Mouse (Mus musculus): ENCODE data around the gene Prmt1.
"Not testable (repeated sequence)": the region's sequence is repeated elsewhere in the genome, so short reads cannot be mapped to it uniquely, and the experiment has no call there.

The Prmt1 gene

GRCm38 (mm10) chr7:44986192-44986878, at the start of gene Prmt1:
Gene Prmt1 (minus strand): TSS chr7:44986568.
- peak; percentile 100 for DNase-seq (ENCODE audit: low read depth, low spot score)

GRCm38 (mm10) chr7:45035631-45036030, 49.3 kb upstream of the Prmt1 start:
- DNase-seq (ENCODE audit: low read depth, low spot score): no peak

GRCm38 (mm10) chr7:45033722-45034359, 47.5 kb upstream of the Prmt1 start:
- DNase-seq (ENCODE audit: low read depth, low spot score): no peak

- DNase-seq (ENCODE audit: low read depth, low spot score): no peak
Observed at GRCm38 (mm10) chr7:45030857-45031256, 44.5 kb upstream of the Prmt1 start.

- DNase-seq (ENCODE audit: low read depth, low spot score): no peak
Observed at GRCm38 (mm10) chr7:45029995-45030394, 43.6 kb upstream of the Prmt1 start.

- no peak for DNase-seq (ENCODE audit: low read depth, low spot score)
Observed at GRCm38 (mm10) chr7:45028351-45028750, 42.0 kb upstream of the Prmt1 start.

- DNase-seq (ENCODE audit: low read depth, low spot score): no peak
Observed at GRCm38 (mm10) chr7:45027761-45028160, 41.4 kb upstream of the Prmt1 start.

- no peak for DNase-seq (ENCODE audit: low read depth, low spot score)
Observed at GRCm38 (mm10) chr7:45026256-45026655, 39.9 kb upstream of the Prmt1 start.

GRCm38 (mm10) chr7:45025601-45026220, 39.3 kb upstream of the Prmt1 start:
- no peak for DNase-seq (ENCODE audit: low read depth, low spot score)

- DNase-seq (ENCODE audit: low read depth, low spot score): no peak
Observed at GRCm38 (mm10) chr7:45024281-45025248, 38.2 kb upstream of the Prmt1 start.

GRCm38 (mm10) chr7:45023711-45024110, 37.3 kb upstream of the Prmt1 start:
- not testable (repeated sequence) for DNase-seq (ENCODE audit: low read depth, low spot score)

GRCm38 (mm10) chr7:45020225-45020624, 33.9 kb upstream of the Prmt1 start:
- DNase-seq (ENCODE audit: low read depth, low spot score): no peak

GRCm38 (mm10) chr7:45019031-45019571, 32.7 kb upstream of the Prmt1 start:
- peak; percentile 31 for DNase-seq (ENCODE audit: low read depth, low spot score)

- peak; percentile 96 for DNase-seq (ENCODE audit: low read depth, low spot score)
Observed at GRCm38 (mm10) chr7:45017242-45018061, 31.1 kb upstream of the Prmt1 start, which contains the start of gene Rras. Gene Rras (plus strand): TSS chr7:45017961.

GRCm38 (mm10) chr7:45016761-45017160, 30.4 kb upstream of the Prmt1 start:
- no peak for DNase-seq (ENCODE audit: low read depth, low spot score)

- peak; percentile 99 for DNase-seq (ENCODE audit: low read depth, low spot score)
Observed at GRCm38 (mm10) chr7:45015957-45016612, 29.7 kb upstream of the Prmt1 start, which contains the start of gene Scaf1. Gene Scaf1 (minus strand): TSS chr7:45016363.

- DNase-seq (ENCODE audit: low read depth, low spot score): no peak
Observed at GRCm38 (mm10) chr7:45015344-45015956, 29.1 kb upstream of the Prmt1 start.

- DNase-seq (ENCODE audit: low read depth, low spot score): no peak
Observed at GRCm38 (mm10) chr7:45014096-45014451, 27.7 kb upstream of the Prmt1 start.

- DNase-seq (ENCODE audit: low read depth, low spot score): no peak
Observed at GRCm38 (mm10) chr7:45013366-45014095, 27.2 kb upstream of the Prmt1 start.
